Mouse (Mus musculus) bone marrow macrophage, adult 2 months (primary cell): ENCODE results near the gene Gna13.

Experiments
- CTCF ChIP-seq: IDR thresholded peaks from 2 replicates; pipeline ENCODE4 v1.5.1; 2012; ENCODE audit warnings: low read depth, mild to moderate bottlenecking, low read length, moderate library complexity
- POLR2A ChIP-seq: IDR thresholded peaks from 2 replicates; pipeline ENCODE4 v1.6.1; 2012; ENCODE audit warnings: mild to moderate bottlenecking, low read depth, low read length, borderline replicate concordance

- TF ChIP-seq POLR2A, result no peak
- TF ChIP-seq CTCF, result no peak
Observed at GRCm38 (mm10) chr11:109377477-109377876, 14.8 kb downstream of the Gna13 start.
